ENCODE assay signal across 8 mouse cellular contexts in genomic region chr11:19983298-19983697, GRCm38 (mm10). TPM values are rescaled to one million over a fixed set of nuclear protein-coding genes. Genes with fewer than 3 reads are reported as not detected.
DNase-seq lines count a peak whose midpoint lies in the region; ATAC-seq and TF ChIP-seq lines count a peak whose summit lies in the region.

No protein-coding gene starts in this region.

- DNase-seq in forebrain, embryonic 14.5 days (ENCODE audit: low spot score), result no peak
- DNase-seq in forebrain, postnatal 0 days, result no peak
- no peak for DNase-seq in hindbrain, embryonic 14.5 days (ENCODE audit: low spot score)
- DNase-seq in neural tube, embryonic 10.5 days (ENCODE audit: extremely low spot score, low spot score), result no peak
- no peak for DNase-seq in spleen, postnatal 36 days (ENCODE audit: low spot score in 2 of 2)
- DNase-seq in kidney, postnatal 25 days, result no peak

- WGBS in forebrain, embryonic 14.5 days, result 41% methylated on average over 4 of the region's 4 CpGs
- 37% methylated on average over 4 of the region's 4 CpGs for WGBS in forebrain, postnatal 0 days
- WGBS in hindbrain, embryonic 14.5 days, result 17% methylated on average over 4 of the region's 4 CpGs
- 24% methylated on average over 4 of the region's 4 CpGs for WGBS in hindbrain, embryonic 16.5 days
- WGBS in neural tube, embryonic 13.5 days, result 29% methylated on average over 4 of the region's 4 CpGs

- no peak overlapping the region for H3K4me2 ChIP-seq in forebrain, embryonic 14.5 days (ENCODE audit: low read length)
- no peak overlapping the region for H3K4me2 ChIP-seq in forebrain, postnatal 0 days (ENCODE audit: low read depth)
- H3K4me2 ChIP-seq in hindbrain, embryonic 14.5 days (replicated peaks), result no peak overlapping the region
- no peak overlapping the region for H3K4me2 ChIP-seq in hindbrain, embryonic 16.5 days (ENCODE audit: low read length)
- no peak overlapping the region for H3K4me2 ChIP-seq in neural tube, embryonic 13.5 days

- peaks cover 10% of the 10 kb centered on the region for H3K4me1 ChIP-seq in forebrain, embryonic 14.5 days (ENCODE audit: control insufficient read depth, insufficient read depth, low read length)
- peaks cover 2% of the 10 kb centered on the region; the same call in 1 of the 2 replicates for H3K4me1 ChIP-seq in forebrain, postnatal 0 days (ENCODE audit: insufficient read depth)
- peaks cover 22% of the 10 kb centered on the region; the same call in 1 of the 2 replicates for H3K4me1 ChIP-seq in hindbrain, embryonic 14.5 days (replicated peaks; ENCODE audit: control insufficient read depth, insufficient read depth, low read length)
- H3K4me1 ChIP-seq in hindbrain, embryonic 16.5 days (ENCODE audit: control insufficient read depth, insufficient read depth, low read depth, low read length), result peaks cover 24% of the 10 kb centered on the region
- peaks cover 51% of the 10 kb centered on the region for H3K4me1 ChIP-seq in neural tube, embryonic 13.5 days (replicated peaks)

- H3K27ac ChIP-seq in forebrain, embryonic 14.5 days (ENCODE audit: low read depth, low read length), result no peak overlapping the region
- H3K27ac ChIP-seq in forebrain, postnatal 0 days (ENCODE audit: low read depth, low read length), result no peak overlapping the region; the same call in 1 of the 2 replicates
- H3K27ac ChIP-seq in hindbrain, embryonic 14.5 days, result no peak overlapping the region
- no peak overlapping the region for H3K27ac ChIP-seq in hindbrain, embryonic 16.5 days (ENCODE audit: low read depth, low read length)
- H3K27ac ChIP-seq in neural tube, embryonic 13.5 days (replicated peaks), result peak overlapping the region; percentile 42; the same call in 1 of the 2 replicates

- H3K4me3 ChIP-seq in forebrain, embryonic 14.5 days (ENCODE audit: low read depth, low read length), result no peak overlapping the region
- H3K4me3 ChIP-seq in forebrain, postnatal 0 days (ENCODE audit: low read depth, low read length), result no peak overlapping the region
- no peak overlapping the region for H3K4me3 ChIP-seq in hindbrain, embryonic 14.5 days (replicated peaks; ENCODE audit: low read length)
- H3K4me3 ChIP-seq in hindbrain, embryonic 16.5 days (ENCODE audit: low read length), result no peak overlapping the region
- H3K4me3 ChIP-seq in neural tube, embryonic 13.5 days, result no peak overlapping the region

- no peaks in the 10 kb centered on the region for H3K27me3 ChIP-seq in forebrain, embryonic 14.5 days (replicated peaks; ENCODE audit: control insufficient read depth, insufficient read depth, low read length)
- no peaks in the 10 kb centered on the region for H3K27me3 ChIP-seq in forebrain, postnatal 0 days (ENCODE audit: insufficient read depth, low read length)
- H3K27me3 ChIP-seq in hindbrain, embryonic 14.5 days (ENCODE audit: control insufficient read depth, insufficient read depth, low read length), result no peaks in the 10 kb centered on the region
- no peaks in the 10 kb centered on the region for H3K27me3 ChIP-seq in hindbrain, embryonic 16.5 days (replicated peaks; ENCODE audit: control insufficient read depth, insufficient read depth, low read length)
- no peaks in the 10 kb centered on the region for H3K27me3 ChIP-seq in neural tube, embryonic 13.5 days

- ATAC-seq in forebrain, embryonic 14.5 days, result 0 out of 2 replicates have a peak, but pooled peaks have one; percentile 18
- no peak for ATAC-seq in forebrain, postnatal 0 days
- ATAC-seq in hindbrain, embryonic 14.5 days (ENCODE audit: low FRiP score), result peak; percentile 26; the same call in 1 of the 2 replicates
- no peak for ATAC-seq in hindbrain, embryonic 16.5 days
- ATAC-seq in neural tube, embryonic 13.5 days (ENCODE audit: low read depth), result no peak

- TF ChIP-seq CTCF in forebrain, postnatal 0 days (IDR thresholded peaks at IDR 0.05; ENCODE audit: low read depth), result no peak

- no peaks in the 10 kb centered on the region for H3K9me3 ChIP-seq in forebrain, embryonic 14.5 days (replicated peaks; ENCODE audit: control insufficient read depth, low read length)
- no peaks in the 10 kb centered on the region for H3K9me3 ChIP-seq in forebrain, postnatal 0 days (ENCODE audit: low read length)
- no peaks in the 10 kb centered on the region for H3K9me3 ChIP-seq in hindbrain, embryonic 14.5 days (ENCODE audit: control insufficient read depth, low read length)
- H3K9me3 ChIP-seq in hindbrain, embryonic 16.5 days (ENCODE audit: control insufficient read depth, low read length), result no peaks in the 10 kb centered on the region
- no peaks in the 10 kb centered on the region for H3K9me3 ChIP-seq in neural tube, embryonic 13.5 days

- H3K9ac ChIP-seq in forebrain, embryonic 14.5 days (ENCODE audit: low read length), result no peak overlapping the region
- no peak overlapping the region for H3K9ac ChIP-seq in forebrain, postnatal 0 days
- no peak overlapping the region for H3K9ac ChIP-seq in hindbrain, embryonic 14.5 days
- H3K9ac ChIP-seq in hindbrain, embryonic 16.5 days (ENCODE audit: low read depth, low read length), result no peak overlapping the region
- H3K9ac ChIP-seq in neural tube, embryonic 13.5 days, result no peak overlapping the region

- H3K36me3 ChIP-seq in forebrain, embryonic 14.5 days (ENCODE audit: control insufficient read depth, insufficient read depth, low read length), result no peaks in the 10 kb centered on the region
- no peaks in the 10 kb centered on the region for H3K36me3 ChIP-seq in forebrain, postnatal 0 days (ENCODE audit: insufficient read depth)
- H3K36me3 ChIP-seq in hindbrain, embryonic 14.5 days (replicated peaks; ENCODE audit: control insufficient read depth, insufficient read depth), result no peaks in the 10 kb centered on the region
- no peaks in the 10 kb centered on the region for H3K36me3 ChIP-seq in hindbrain, embryonic 16.5 days (ENCODE audit: control insufficient read depth, insufficient read depth, low read length)
- no peaks in the 10 kb centered on the region for H3K36me3 ChIP-seq in neural tube, embryonic 13.5 days

RNA-seq across cellular contexts. Expression of gene Spred2, which starts 59.1 kb away (rescaled TPM):
- polyA plus RNA-seq in forebrain, embryonic 14.5 days (2014; fragmentation: Nextera tagmentation; extraction: Ambion mirVana), result 5.4 and 6.5 TPM in 2 replicates
- total RNA-seq in forebrain, postnatal 0 days (2014; rRNA removed), result 12.0 and 15.5 TPM in 2 replicates
- 6.7 and 9.1 TPM in 2 replicates for polyA plus RNA-seq in forebrain, postnatal 0 days (2015; fragmentation: Nextera tagmentation; extraction: Ambion mirVana)
- polyA plus RNA-seq in hindbrain, embryonic 14.5 days (2014; fragmentation: Nextera tagmentation; extraction: Ambion mirVana), result 6.4 and 8.0 TPM in 2 replicates
- 6.7 and 7.4 TPM in 2 replicates for polyA plus RNA-seq in hindbrain, embryonic 16.5 days (2015; fragmentation: Nextera tagmentation; extraction: Ambion mirVana)
- 6.5 and 8.5 TPM in 2 replicates for polyA plus RNA-seq in neural tube, embryonic 13.5 days (2015; fragmentation: Nextera tagmentation; extraction: Ambion mirVana)

Comparison
In these comparisons a context has a peak if more than half of its experiments do, and no peak if none do; other contexts are left out.
1. ATAC-seq: peak in forebrain, embryonic 14.5 days (single experiment) and hindbrain, embryonic 14.5 days (single experiment); none in forebrain, postnatal 0 days (single experiment), hindbrain, embryonic 16.5 days (single experiment) and neural tube, embryonic 13.5 days (single experiment).